Mouse (Mus musculus) C3H10T1/2 (cell line): ENCODE results near the gene Lipt1. TPM values are rescaled to one million over a fixed set of nuclear protein-coding genes. Genes with fewer than 3 reads are reported as not detected.

ENCODE experiments used
- polyA plus RNA-seq, 2 experiments: library from polyadenylated mRNA; unstranded; fragments of >200 nt; fragmentation: generic; extraction: Trizol; gene quantifications; one replicate each; pipeline ENCODE4 v1.2.1; 2012; ENCODE audit warnings: missing spikeins in 2 of 2

The Lipt1 gene
- 1 to 10 TPM; 3.6 to 6.0 TPM for polyA plus RNA-seq

GRCm38 (mm10) chr1:37871704-37872103 lies at the start of gene Lipt1:
Lipt1 (plus strand) TSS chr1:37871738.

GRCm38 (mm10) chr1:37866286-37866685 lies 5.3 kb upstream of the Lipt1 start, which contains the start of gene Tsga10:
Tsga10 (minus strand) TSS chr1:37866429.

GRCm38 (mm10) chr1:37890025-37890652 lies 18.6 kb downstream of the Lipt1 start, which contains the start of the genes Mitd1 and Mrpl30:
Mitd1 (minus strand) TSS chr1:37890411.
Mrpl30 (plus strand) TSS chr1:37890477.

GRCm38 (mm10) chr1:37916393-37916792 lies 44.9 kb downstream of the Lipt1 start, which contains the start of gene Lyg2:
Lyg2 (minus strand) TSS chr1:37916493.

Other genes starting within 250 kb of the Lipt1 start
- not detected for gene 2010300C02Rik, start 151.7 kb upstream of the Lipt1 start, polyA plus RNA-seq
- gene Tsga10, start 5.3 kb upstream of the Lipt1 start, polyA plus RNA-seq = under 1 TPM; 0.04 to 0.53 TPM
- 1 to 10 TPM; 1.0 to 7.9 TPM for gene Mitd1, start 18.7 kb downstream of the Lipt1 start, polyA plus RNA-seq
- gene Mrpl30, start 18.7 kb downstream of the Lipt1 start, polyA plus RNA-seq = 100 to 1,000 TPM; 106 to 176 TPM
- gene Lyg2, start 44.8 kb downstream of the Lipt1 start, polyA plus RNA-seq = not detected
- gene Lyg1, start 86.0 kb downstream of the Lipt1 start, polyA plus RNA-seq = not detected
- 10 to 100 TPM; 10.9 to 41.7 TPM for gene Txndc9, start 126.2 kb downstream of the Lipt1 start, polyA plus RNA-seq
- gene Eif5b, start 126.3 kb downstream of the Lipt1 start, polyA plus RNA-seq = 1 to 10 TPM; 3.7 to 9.3 TPM